Mouse (Mus musculus) bone marrow macrophage, adult 2 months (primary cell): Measurements from ENCODE around the gene Adgrb2.

Experiments used
- CTCF ChIP-seq: IDR thresholded peaks from 2 replicates; pipeline ENCODE4 v1.5.1; 2012; ENCODE audit warnings: low read depth, mild to moderate bottlenecking, low read length, moderate library complexity
- POLR2A ChIP-seq: IDR thresholded peaks from 2 replicates; pipeline ENCODE4 v1.6.1; 2012; ENCODE audit warnings: mild to moderate bottlenecking, low read depth, low read length, borderline replicate concordance

- no peak for TF ChIP-seq CTCF
- TF ChIP-seq POLR2A: no peak
Measured at GRCm38 (mm10) chr4:129996015-129996414, 11.3 kb downstream of the Adgrb2 start.
